Mouse (Mus musculus) c-Kit-negative CD71-positive TER-119-positive erythroid progenitor cells, embryonic 14.5 days (primary cell): ENCODE data around the gene Vsig10.
A peak's percentile ranks its signal among the peaks of the same experiment; 100 is the strongest.
"Not testable (repeated sequence)": the region's sequence is repeated elsewhere in the genome, so short reads cannot be mapped to it uniquely, and the experiment has no call there.

ENCODE experiments used
- DNase-seq: peaks from one replicate; pipeline ENCODE4 v3.0.0-alpha.2; 2013; ENCODE audit warnings: low read depth, low spot score

Gene Vsig10

GRCm38 (mm10) chr5:117303691-117304579, 14.9 kb upstream of the Vsig10 start:
- no peak for DNase-seq

DNA sequence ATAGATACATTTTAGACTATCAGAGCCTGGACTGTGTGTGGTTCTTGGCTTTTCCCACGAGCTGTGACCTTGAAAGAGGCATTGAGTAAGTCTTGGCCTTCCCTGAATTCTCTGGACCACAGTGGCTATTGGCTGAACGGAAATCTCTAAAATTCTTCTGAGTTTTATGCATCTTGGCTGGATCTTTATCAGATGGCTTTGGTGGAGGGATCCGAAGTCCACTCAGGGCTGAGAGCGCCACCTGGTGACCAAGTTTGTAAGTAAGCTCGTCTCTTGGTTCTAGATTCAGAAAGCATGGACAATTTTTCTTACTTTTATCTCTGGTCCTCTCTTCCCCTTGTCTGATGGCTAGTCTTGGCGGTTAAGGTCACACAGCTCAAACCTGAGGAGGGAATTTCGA, 13.9 kb upstream of the Vsig10 start:
- DNase-seq, result peak; percentile 39

- no peak for DNase-seq
Measured at GRCm38 (mm10) chr5:117305754-117306153, 13.1 kb upstream of the Vsig10 start.

GRCm38 (mm10) chr5:117306826-117307225, 12.1 kb upstream of the Vsig10 start:
- DNase-seq, result no peak

DNA sequence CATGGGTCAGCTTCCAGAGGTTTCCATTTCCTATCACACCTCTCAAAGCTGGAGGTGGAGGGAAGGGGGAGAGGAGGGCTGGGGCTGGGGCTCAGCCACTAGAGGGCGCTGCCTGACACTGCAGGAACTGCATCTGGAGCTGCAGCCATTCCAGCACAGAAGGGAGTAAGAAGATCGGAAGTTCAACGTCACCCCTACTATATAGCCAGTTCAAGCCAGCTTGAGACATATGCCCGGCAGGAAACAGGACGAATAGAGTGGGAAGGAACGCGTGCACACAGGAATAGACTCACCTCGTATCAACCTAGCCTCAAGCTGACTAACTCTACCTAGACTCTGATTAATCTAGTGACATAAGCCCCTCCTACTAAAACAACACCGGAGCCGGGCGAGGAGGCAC, 11.2 kb upstream of the Vsig10 start:
- DNase-seq, result peak; percentile 25

GRCm38 (mm10) chr5:117313420-117313819, 5.5 kb upstream of the Vsig10 start:
- peak; percentile 1 for DNase-seq

GRCm38 (mm10) chr5:117313909-117314308, 5.0 kb upstream of the Vsig10 start:
- DNase-seq, result no peak

- DNase-seq, result no peak
Measured at GRCm38 (mm10) chr5:117314587-117315428, 4.1 kb upstream of the Vsig10 start.

- DNase-seq, result no peak
Measured at GRCm38 (mm10) chr5:117323751-117324150, 4.9 kb downstream of the Vsig10 start.

GRCm38 (mm10) chr5:117326408-117326807, 7.5 kb downstream of the Vsig10 start:
- no peak for DNase-seq

DNA sequence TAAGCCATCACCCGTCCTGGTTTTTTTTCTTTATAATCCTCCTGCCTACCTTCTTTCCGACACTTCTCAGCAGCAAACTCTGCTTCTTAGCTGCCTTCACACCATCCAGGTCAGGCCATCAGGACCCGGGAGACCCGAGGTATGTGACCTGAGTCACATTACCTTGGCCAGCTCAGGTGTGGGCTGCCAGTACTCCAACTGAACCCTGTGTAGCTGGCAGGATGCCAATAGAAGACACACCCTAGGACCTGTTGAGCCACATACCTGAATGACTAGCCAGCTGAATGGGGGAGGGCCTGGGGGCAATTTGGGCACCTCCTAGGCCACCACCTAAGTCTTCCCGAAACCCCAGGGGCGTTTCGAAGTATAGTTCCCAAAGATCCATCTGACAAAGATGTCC, 11.6 kb downstream of the Vsig10 start:
- DNase-seq, result no peak

DNA sequence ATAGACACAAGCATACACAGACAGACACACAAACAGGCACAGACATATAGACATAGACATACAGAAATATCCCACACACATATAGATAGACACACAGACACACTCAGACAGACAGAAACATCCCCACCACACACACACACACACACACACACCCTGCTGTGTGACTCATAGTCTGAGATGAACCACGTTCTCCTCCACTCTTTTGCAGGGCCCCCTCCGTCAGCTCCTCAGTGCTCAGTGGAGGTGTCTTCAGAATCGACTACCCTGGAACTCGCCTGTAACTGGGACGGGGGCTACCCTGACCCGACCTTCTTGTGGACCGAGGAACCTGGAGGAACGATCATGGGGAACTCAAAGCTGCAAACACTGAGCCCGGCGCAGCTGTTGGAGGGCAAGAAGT, 19.1 kb downstream of the Vsig10 start:
- no peak for DNase-seq

DNA sequence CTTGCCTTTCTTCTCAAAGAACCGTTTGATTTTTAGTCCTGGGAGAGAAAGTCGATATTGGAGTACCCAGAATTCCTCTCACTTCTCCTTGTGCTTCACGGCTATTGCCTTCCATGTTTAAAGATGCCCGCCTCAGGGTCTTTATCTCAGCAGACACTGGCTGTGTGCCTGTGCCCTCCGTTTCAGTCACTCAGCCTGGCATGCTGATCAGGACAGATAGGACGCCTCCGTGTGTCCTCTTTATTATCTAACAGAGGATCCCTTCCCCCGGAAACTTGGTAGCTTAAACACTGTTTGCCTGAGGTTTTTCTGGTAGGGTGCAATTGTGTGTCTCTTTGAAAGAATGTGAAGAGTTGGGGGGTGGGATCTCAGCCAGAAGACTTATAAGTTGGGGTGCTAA, 19.6 kb downstream of the Vsig10 start:
- no peak for DNase-seq

GRCm38 (mm10) chr5:117340081-117340480, 21.2 kb downstream of the Vsig10 start:
- no peak for DNase-seq

- no peak for DNase-seq
Measured at GRCm38 (mm10) chr5:117341896-117342295, 23.0 kb downstream of the Vsig10 start.

GRCm38 (mm10) chr5:117344496-117344895, 25.6 kb downstream of the Vsig10 start:
- not testable (repeated sequence) for DNase-seq

DNA sequence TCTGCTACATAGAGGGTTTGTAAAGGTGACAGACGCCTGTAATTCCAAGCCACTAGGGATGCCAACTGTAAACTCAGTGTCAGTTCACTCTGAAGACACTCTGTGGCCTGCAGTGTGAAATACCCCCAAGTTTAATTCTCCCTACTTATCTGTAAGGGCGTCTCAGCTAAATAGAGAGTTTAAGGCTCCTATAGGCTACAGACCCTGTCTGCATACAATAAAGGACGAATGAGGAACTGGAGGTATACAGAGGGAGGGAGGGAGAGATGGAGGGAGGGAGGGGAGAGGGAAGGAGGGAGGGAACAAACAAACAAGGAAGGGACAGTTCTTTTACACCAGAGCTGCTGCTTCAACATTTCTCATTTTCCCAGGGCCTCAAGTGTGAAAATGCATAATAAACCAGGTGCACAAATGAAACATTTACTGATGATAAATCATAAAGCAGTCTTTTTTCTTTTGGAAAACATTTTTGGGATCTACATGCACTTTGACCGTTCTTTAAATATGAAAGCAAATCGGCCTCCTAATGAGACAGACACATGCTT, 26.6 kb downstream of the Vsig10 start:
- DNase-seq, result no peak

DNA sequence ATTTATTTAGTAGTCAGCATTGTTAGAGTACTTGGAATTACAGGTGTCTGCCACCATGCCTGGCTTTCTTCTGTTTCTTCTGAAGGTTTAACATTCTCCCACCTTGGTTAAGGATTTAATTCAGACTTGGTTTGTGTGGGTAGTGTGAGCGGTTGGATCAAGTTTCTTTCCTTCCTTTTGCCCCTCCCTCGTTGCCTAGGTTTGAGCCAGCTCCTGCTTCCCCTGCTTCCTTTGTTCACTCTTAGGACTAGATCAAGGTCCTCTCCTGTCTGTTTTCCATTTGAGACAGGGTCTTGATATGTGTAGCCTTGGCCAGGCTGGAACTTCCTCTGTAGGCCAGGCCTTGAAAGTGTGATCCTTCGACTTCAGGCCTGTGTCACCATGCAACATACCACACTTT, 27.4 kb downstream of the Vsig10 start:
- no peak for DNase-seq

GRCm38 (mm10) chr5:117347011-117347410, 28.1 kb downstream of the Vsig10 start:
- DNase-seq, result no peak

DNA sequence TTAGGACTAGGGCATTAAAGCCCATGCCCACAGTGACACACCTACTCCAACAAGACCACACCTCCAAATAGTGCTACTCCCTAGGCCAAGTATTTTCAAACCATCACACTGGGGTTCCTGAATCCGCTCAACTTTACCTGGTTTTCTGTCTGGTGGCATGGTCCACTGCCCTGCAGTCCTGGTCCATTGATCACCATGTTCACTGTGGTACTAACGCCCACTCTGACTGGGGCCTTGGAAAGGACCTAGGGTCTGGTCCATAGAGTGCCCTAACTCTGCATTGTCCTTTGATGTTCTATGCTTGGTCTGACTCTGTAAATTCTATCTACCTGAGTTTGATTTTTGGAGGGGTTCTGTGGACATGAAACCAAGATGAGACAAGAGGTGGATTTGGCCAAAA, 29.0 kb downstream of the Vsig10 start:
- DNase-seq, result no peak

DNA sequence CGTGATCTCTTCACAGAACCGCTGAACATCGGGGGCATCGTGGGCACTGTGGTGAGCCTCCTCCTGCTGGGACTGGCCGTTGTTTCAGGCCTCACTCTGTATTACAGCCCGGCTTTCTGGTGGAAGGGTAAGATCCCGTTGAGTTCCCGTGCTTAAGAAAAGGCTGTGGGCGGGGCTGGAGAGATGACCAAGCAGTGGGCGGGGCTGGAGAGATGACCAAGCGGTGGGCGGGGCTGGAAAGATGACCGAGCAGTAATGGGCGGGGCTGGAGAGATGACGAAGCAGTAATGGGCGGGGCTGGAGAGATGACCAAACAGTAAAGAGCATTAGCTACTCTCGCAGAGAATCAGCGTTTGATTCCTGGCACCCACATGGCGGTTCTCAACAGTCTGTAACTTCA, 29.4 kb downstream of the Vsig10 start:
- DNase-seq, result peak; percentile 61

GRCm38 (mm10) chr5:117354121-117354520, 35.2 kb downstream of the Vsig10 start:
- no peak for DNase-seq
